Mouse (Mus musculus) forebrain, postnatal 0 days (tissue): Measurements from ENCODE around the gene Tfap2d. TPM values are rescaled to one million over a fixed set of nuclear protein-coding genes. Genes with fewer than 3 reads are reported as not detected.

ENCODE experiments used
- ATAC-seq: fragments of 200-750 bp; cut with Nextera tagmentation; 2 replicates; pipeline ENCODE4 v1.8.0; 2017; ENCODE audit warnings: mild to moderate bottlenecking, moderate library complexity
- DNase-seq: peaks from one replicate; pipeline ENCODE4 v3.0.0-alpha.2; 2015
- H3K27ac ChIP-seq: fragments of 300-500 bp; sonication (generic); 2 replicates; pipeline ENCODE4 v1.5.1; 2014; ENCODE audit warnings: low read depth, mild to moderate bottlenecking, antibody characterized with exemption, low read length, moderate library complexity, mixed read lengths
- H3K27me3 ChIP-seq: fragments of 300-500 bp; sonication (generic); 2 replicates; pipeline ENCODE4 v1.6.1; 2014; ENCODE audit warnings: mild to moderate bottlenecking, low read length, mixed read lengths; ENCODE audit not compliant: insufficient read depth
- H3K36me3 ChIP-seq: fragments of 300-500 bp; sonication (generic); 2 replicates; pipeline ENCODE4 v1.6.1; 2014; ENCODE audit warnings: mild to moderate bottlenecking, moderate library complexity; ENCODE audit not compliant: insufficient read depth
- H3K4me1 ChIP-seq: fragments of 300-500 bp; sonication (generic); 2 replicates; pipeline ENCODE4 v1.6.1; 2014; ENCODE audit warnings: antibody characterized with exemption; ENCODE audit not compliant: insufficient read depth
- H3K4me2 ChIP-seq: fragments of 300-500 bp; sonication (generic); 2 replicates; pipeline ENCODE4 v1.6.1; 2014; ENCODE audit warnings: low read depth, mild to moderate bottlenecking, moderate library complexity
- H3K4me3 ChIP-seq: fragments of 300-500 bp; sonication (generic); 2 replicates; pipeline ENCODE4 v1.5.1; 2014; ENCODE audit warnings: low read depth, low read length, mixed read lengths
- H3K9ac ChIP-seq: fragments of 300-500 bp; sonication (generic); 2 replicates; pipeline ENCODE4 v1.6.1; 2014; ENCODE audit warnings: mild to moderate bottlenecking
- H3K9me3 ChIP-seq: fragments of 300-500 bp; sonication (generic); 2 replicates; pipeline ENCODE4 v1.6.1; 2016; ENCODE audit warnings: low read length
- CTCF ChIP-seq: sonication (generic); IDR thresholded peaks from 2 replicates; pipeline ENCODE4 v1.5.1; 2016; ENCODE audit warnings: antibody characterized with exemption, control low read depth, low read depth
- WGBS: fragments of 180-500 bp; shearing (Covaris S2); extraction: QIAGEN DNeasy Blood & Tissue Kit; methylation state at CpG from one replicate; pipeline ENCODE4 v1.1.7; 2014; 5-methylcytosine and 5-hydroxymethylcytosine counted together
- polyA plus RNA-seq: library from polyadenylated mRNA; unstranded; fragments of >200 nt; fragmentation: Nextera tagmentation; extraction: Ambion mirVana; gene quantifications from 2 replicates; pipeline ENCODE4 v1.2.1, GENCODE M21; 2015
- total RNA-seq: library from RNA; depleted of rRNA; stranded (reverse); fragments of >200 nt; gene quantifications from 2 replicates; pipeline ENCODE4 v1.2.3, GENCODE M21; 2014

Gene Tfap2d
- total and polyA plus RNA-seq, 2 experiments from 2014 or later = 7.1 to 9.4 TPM

DNA sequence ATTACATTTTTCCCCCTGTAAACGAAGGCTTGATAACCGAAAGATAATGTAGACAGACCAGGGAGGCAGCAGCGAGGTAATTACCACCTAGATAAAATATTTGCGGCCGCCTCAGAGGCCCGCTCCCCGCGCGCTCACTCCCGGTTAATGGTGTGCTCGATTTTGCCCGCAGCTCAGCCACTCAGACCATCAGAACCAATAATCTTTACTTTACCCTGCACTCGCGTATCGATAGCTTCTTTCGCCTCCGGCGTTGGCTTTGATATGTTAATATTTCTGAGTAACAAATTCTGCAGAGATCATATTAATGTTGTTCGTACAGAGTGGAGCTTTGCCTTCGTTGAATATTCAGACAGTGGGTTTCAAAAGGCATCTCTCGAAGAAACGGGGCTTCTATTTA is 8.2 kb downstream of the Tfap2d start:
- peak overlapping the region; percentile 1; the same call in 1 of the 2 replicates for H3K4me2 ChIP-seq
- no peak overlapping the region for H3K27ac ChIP-seq
- H3K9ac ChIP-seq = no peak overlapping the region
- no peak overlapping the region for H3K4me3 ChIP-seq
- H3K9me3 ChIP-seq = no peaks in the 10 kb centered on the region
- ATAC-seq (no peak), DNase-seq (no peak)
- H3K36me3 ChIP-seq = no peaks in the 10 kb centered on the region
- no peaks in the 10 kb centered on the region for H3K4me1 ChIP-seq
- 2% methylated on average over 22 of the region's 22 CpGs for WGBS
- no peak for TF ChIP-seq CTCF
- peaks cover 59% of the 10 kb centered on the region for H3K27me3 ChIP-seq

DNA sequence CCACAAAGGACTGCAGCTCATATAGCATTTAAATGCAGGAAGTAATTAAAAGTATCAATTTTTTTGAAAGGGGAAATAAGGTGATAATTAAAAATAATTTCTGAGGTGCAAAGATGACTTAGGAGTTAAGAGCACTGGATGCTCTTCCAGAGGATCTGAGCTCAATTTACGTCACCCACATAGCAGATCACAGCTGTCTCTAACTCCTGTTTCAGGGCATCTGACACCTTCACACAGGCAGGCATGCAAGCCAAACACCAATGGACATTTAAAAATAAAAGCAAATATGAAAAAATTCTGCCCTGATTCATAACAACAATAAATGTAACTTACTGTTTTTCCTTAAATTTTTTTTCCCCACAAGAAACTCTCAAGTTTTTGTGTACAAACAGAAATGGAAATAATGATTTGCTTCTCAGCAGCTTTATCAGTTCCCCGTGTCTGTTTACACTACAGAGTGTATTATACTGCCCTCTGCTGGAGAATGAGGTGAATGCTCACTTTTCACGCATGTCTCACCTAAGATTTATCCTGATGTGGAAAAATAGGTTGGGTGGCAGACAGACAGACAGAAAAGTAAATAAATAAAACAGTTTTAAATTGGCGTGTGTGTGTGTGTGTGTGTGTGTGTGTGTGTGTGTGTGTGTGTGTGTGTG is 76.0 kb downstream of the Tfap2d start:
- ATAC-seq = peak; percentile 62; the same call in 1 of the 2 replicates
- Histone ChIP-seq H3K27ac (no peak overlapping the region), H3K9ac (no peak overlapping the region), H3K4me2 (no peak overlapping the region), H3K36me3 (no peaks in the 10 kb centered on the region), H3K27me3 (no peaks in the 10 kb centered on the region), H3K4me1 (no peaks in the 10 kb centered on the region), H3K9me3 (no peaks in the 10 kb centered on the region), H3K4me3 (no peak overlapping the region)
- 4% methylated on average over 4 of the region's 4 CpGs for WGBS
- DNase-seq = peak; percentile 66
- peak; percentile 83 for TF ChIP-seq CTCF

DNA sequence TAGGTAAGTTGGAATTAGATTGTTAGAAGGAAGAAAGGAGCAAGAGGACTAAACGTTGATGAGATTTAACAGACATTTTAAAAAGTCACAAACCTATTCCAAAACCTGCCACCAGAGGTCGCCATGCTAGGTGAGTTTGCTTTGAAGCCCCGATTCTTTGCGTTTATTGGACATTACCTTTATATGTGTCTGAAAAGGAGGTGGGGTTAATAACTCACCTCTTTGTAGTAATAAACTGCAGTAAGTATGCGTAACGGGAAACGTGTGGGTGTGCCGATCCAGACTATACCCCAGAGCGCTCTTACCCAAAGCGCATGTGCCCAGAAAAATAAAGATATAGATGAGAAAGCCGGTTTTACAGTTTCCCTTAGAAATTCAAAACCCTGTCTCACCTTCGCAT is 102.8 kb downstream of the Tfap2d start:
- DNase-seq (peak; percentile 80), ATAC-seq (peak; percentile 62)
- Histone ChIP-seq H3K4me1 (no peaks in the 10 kb centered on the region), H3K9me3 (no peaks in the 10 kb centered on the region), H3K4me3 (peak overlapping the region; percentile 23), H3K27ac (no peak overlapping the region), H3K27me3 (peaks cover 29% of the 10 kb centered on the region), H3K36me3 (no peaks in the 10 kb centered on the region), H3K4me2 (peak overlapping the region; percentile 32), H3K9ac (no peak overlapping the region)
- WGBS = 2% methylated on average over 12 of the region's 12 CpGs
- TF ChIP-seq CTCF = peak; percentile 84

DNA sequence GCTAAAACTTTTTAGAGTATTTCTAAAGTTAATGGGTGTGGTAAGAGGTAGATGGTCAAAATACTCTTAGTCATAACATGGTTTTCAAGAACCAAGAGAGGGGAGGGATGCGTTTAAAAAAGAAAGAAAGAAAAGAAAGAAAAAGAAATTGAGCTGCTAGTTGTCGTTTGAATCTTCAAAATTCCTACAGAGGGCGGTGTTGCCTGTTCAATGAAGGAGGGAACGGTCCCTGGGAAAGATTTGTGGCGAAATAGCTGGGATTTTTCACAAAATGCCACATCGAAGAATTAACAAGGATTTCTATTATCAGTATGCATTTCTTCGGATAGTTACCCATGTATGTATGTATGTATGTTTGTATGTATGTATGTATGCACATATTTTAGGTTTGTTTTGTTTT is 103.4 kb downstream of the Tfap2d start:
- Histone ChIP-seq H3K4me2 (no peak overlapping the region), H3K27ac (no peak overlapping the region), H3K36me3 (no peaks in the 10 kb centered on the region), H3K4me3 (0 out of 2 replicates have a peak overlapping the region, but pooled peaks have one; percentile 23), H3K9ac (no peak overlapping the region), H3K4me1 (no peaks in the 10 kb centered on the region), H3K9me3 (no peaks in the 10 kb centered on the region), H3K27me3 (peaks cover 34% of the 10 kb centered on the region)
- peak; percentile 60 for ATAC-seq
- peak; percentile 74 for DNase-seq
- peak; percentile 69 for TF ChIP-seq CTCF
- WGBS = 2% methylated on average over 7 of the region's 7 CpGs

DNA sequence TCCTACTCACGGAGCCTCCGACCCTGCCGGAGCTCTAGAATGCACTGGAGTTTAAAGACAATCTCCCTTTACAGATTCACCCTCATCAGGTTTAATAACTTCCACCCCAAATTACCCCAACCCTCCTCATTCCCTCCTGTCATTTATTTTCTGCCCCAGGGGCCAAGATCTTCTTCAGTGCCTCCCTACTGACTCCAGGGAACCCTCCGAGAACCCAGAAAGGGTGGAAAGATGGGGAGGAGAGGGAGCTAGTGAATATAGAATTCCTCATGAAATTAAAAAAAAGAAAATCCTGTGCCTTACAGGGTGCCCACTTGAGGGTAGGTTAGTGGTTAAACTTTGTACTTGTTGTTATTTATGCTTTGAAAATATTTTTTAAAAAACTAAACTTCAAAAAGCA is 104.8 kb downstream of the Tfap2d start:
- no peak overlapping the region for H3K27ac ChIP-seq
- H3K9me3 ChIP-seq = no peaks in the 10 kb centered on the region
- WGBS = 3% methylated on average over 4 of the region's 4 CpGs
- ATAC-seq = no peak
- H3K4me3 ChIP-seq = no peak overlapping the region
- H3K27me3 ChIP-seq = peaks cover 47% of the 10 kb centered on the region
- TF ChIP-seq CTCF = no peak
- no peak for DNase-seq
- no peaks in the 10 kb centered on the region for H3K36me3 ChIP-seq
- no peak overlapping the region for H3K9ac ChIP-seq
- no peaks in the 10 kb centered on the region for H3K4me1 ChIP-seq
- H3K4me2 ChIP-seq = no peak overlapping the region

DNA sequence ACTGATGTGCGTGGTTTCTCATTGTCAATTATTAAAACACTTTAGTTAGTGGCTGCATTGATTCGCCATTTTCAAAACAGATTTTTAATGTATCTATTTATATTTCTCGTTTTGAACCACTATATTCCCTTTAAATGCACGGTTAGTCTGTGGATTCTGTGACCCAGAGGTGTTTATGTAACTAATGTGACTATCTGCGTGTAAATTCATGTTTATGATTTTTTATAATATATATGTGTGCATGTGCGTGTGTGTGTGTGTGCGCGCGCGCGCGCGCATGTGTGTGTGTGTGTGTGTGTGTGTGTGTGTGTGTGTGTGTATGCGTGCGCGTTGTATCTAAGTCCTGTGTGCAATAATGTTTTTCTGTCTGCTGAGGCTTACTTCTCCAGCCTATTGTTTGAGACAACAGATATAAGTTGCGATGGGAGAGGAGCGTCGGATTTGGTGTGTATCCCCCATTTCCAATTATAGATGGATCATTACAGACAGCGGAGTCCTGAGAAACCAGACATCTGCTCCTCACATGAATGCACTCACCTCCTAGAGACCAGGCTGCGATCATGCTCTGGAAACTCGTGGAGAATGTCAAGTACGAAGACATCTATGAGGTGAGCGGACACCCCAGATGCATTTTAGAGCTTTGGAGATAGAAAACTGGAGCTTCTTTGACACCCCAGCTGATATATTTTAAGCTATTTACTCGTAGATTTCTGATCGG is 106.0 kb downstream of the Tfap2d start, which contains the start of gene Tfap2b:
Gene Tfap2b, plus strand, starts transcription at position 274 of the 718 bp plus-strand sequence.
- H3K9ac ChIP-seq = no peak within 1 kb of the TSS
- H3K4me2 ChIP-seq = no peak within 1 kb of the TSS
- no peaks in the 10 kb centered on the region for H3K36me3 ChIP-seq
- DNase-seq = peak; percentile 72
- no peak for TF ChIP-seq CTCF
- 3% methylated on average over 26 of the region's 26 CpGs for WGBS
- H3K27me3 ChIP-seq = peaks cover 55% of the 10 kb centered on the region
- H3K9me3 ChIP-seq = no peaks in the 10 kb centered on the region
- H3K4me3 ChIP-seq = no peak within 1 kb of the TSS
- no peaks in the 10 kb centered on the region for H3K4me1 ChIP-seq
- ATAC-seq = no peak
- H3K27ac ChIP-seq = no peak within 1 kb of the TSS

DNA sequence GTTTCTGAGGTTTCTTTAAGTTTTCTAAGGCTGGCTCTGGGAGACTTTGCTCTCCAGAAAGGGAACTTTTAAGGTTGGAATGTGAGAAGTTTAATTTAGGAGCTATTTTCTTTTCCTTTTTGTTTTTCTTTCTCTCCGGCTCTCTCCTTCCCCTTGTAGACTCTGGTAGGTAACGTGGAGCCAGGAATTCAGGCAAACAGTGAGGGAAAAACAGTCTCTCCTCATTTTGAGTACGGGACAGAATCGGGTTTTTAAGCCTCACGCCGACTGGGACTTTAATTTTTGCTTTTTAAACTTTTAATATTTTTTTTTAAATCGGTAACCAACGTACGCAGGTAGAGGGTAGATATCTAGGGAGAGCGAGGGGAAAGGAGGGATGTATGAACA is 106.5 kb downstream of the Tfap2d start:
- DNase-seq = no peak
- H3K9me3 ChIP-seq = no peaks in the 10 kb centered on the region
- no peak overlapping the region for H3K9ac ChIP-seq
- no peak for TF ChIP-seq CTCF
- H3K4me2 ChIP-seq = no peak overlapping the region
- no peak overlapping the region for H3K4me3 ChIP-seq
- no peaks in the 10 kb centered on the region for H3K4me1 ChIP-seq
- no peaks in the 10 kb centered on the region for H3K36me3 ChIP-seq
- 3% methylated on average over 10 of the region's 10 CpGs for WGBS
- H3K27me3 ChIP-seq = peaks cover 61% of the 10 kb centered on the region
- ATAC-seq = 0 out of 2 replicates have a peak, but pooled peaks have one; percentile 3
- H3K27ac ChIP-seq = no peak overlapping the region
